Mouse (Mus musculus) stomach, postnatal 0 days (tissue): ENCODE data around the gene Mrpl55.

ENCODE experiments used
- CTCF ChIP-seq: IDR thresholded peaks from 2 replicates; pipeline ENCODE4 v1.5.1; 2016; ENCODE audit warnings: antibody characterized with exemption, low read depth, mild to moderate bottlenecking, moderate library complexity
- EP300 ChIP-seq: optimal IDR thresholded peaks from 2 replicates; pipeline ENCODE3; 2016; ENCODE audit warnings: antibody characterized with exemption

DNA sequence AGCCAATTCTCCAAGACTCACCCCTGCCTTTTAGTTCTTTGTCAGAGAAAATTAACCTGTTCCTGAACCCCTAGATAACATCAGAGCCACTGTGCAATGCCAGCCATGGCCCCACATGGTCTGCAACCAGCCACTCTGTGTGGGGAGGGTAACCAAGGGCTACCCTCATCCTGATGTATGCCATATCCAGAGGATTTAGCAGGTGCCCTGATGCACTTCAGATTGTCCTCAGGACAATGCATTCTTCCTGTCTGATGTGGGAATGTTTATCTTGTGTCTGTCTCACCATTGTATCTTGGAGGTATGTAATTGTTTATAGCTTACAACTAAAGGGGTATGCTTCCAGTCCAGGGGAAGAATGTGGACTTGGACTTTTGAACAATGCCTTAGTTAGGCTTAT, 6.1 kb upstream of the Mrpl55 start:
- TF ChIP-seq CTCF (no peak), EP300 (no peak)
